Mouse (Mus musculus): ENCODE measurements around the gene Rubcn.

Gene Rubcn

GRCm38 (mm10) chr16:32870231-32870630, 7.3 kb downstream of the Rubcn start:
- DNase-seq (ENCODE audit: low read depth, low spot score) = no peak

- DNase-seq (ENCODE audit: low read depth, low spot score) = peak; percentile 81
Observed at GRCm38 (mm10) chr16:32867919-32868552, 9.5 kb downstream of the Rubcn start.

GRCm38 (mm10) chr16:32866713-32867112, 10.9 kb downstream of the Rubcn start:
- no peak for DNase-seq (ENCODE audit: low read depth, low spot score)

- no peak for DNase-seq (ENCODE audit: low read depth, low spot score)
Observed at GRCm38 (mm10) chr16:32865401-32865800, 12.2 kb downstream of the Rubcn start.

GRCm38 (mm10) chr16:32861813-32862385, 15.7 kb downstream of the Rubcn start:
- no peak for DNase-seq (ENCODE audit: low read depth, low spot score)

- no peak for DNase-seq (ENCODE audit: low read depth, low spot score)
Observed at GRCm38 (mm10) chr16:32858771-32859636, 18.6 kb downstream of the Rubcn start.

- no peak for DNase-seq (ENCODE audit: low read depth, low spot score)
Observed at GRCm38 (mm10) chr16:32858356-32858755, 19.2 kb downstream of the Rubcn start.

- DNase-seq (ENCODE audit: low read depth, low spot score) = no peak
Observed at GRCm38 (mm10) chr16:32856751-32857150, 20.8 kb downstream of the Rubcn start.

- DNase-seq (ENCODE audit: low read depth, low spot score) = no peak
Observed at GRCm38 (mm10) chr16:32854050-32854571, 23.5 kb downstream of the Rubcn start.

- DNase-seq (ENCODE audit: low read depth, low spot score) = no peak
Observed at GRCm38 (mm10) chr16:32853492-32854049, 24.0 kb downstream of the Rubcn start.

- DNase-seq (ENCODE audit: low read depth, low spot score) = no peak
Observed at GRCm38 (mm10) chr16:32849042-32849830, 28.3 kb downstream of the Rubcn start.

GRCm38 (mm10) chr16:32847103-32847502, 30.5 kb downstream of the Rubcn start:
- DNase-seq (ENCODE audit: low read depth, low spot score) = no peak

GRCm38 (mm10) chr16:32831501-32831900, 46.1 kb downstream of the Rubcn start:
- DNase-seq (ENCODE audit: low read depth, low spot score) = no peak

GRCm38 (mm10) chr16:32829104-32829503, 48.5 kb downstream of the Rubcn start:
- no peak for DNase-seq (ENCODE audit: low read depth, low spot score)

GRCm38 (mm10) chr16:32826521-32826920, 51.0 kb downstream of the Rubcn start:
- no peak for DNase-seq (ENCODE audit: low read depth, low spot score)

GRCm38 (mm10) chr16:32825380-32825779, 52.2 kb downstream of the Rubcn start:
- DNase-seq (ENCODE audit: low read depth, low spot score) = no peak

GRCm38 (mm10) chr16:32824061-32824460, 53.5 kb downstream of the Rubcn start:
- no peak for DNase-seq (ENCODE audit: low read depth, low spot score)

GRCm38 (mm10) chr16:32823487-32823886, 54.1 kb downstream of the Rubcn start:
- DNase-seq (ENCODE audit: low read depth, low spot score) = no peak

GRCm38 (mm10) chr16:32822881-32823280, 54.7 kb downstream of the Rubcn start:
- no peak for DNase-seq (ENCODE audit: low read depth, low spot score)

GRCm38 (mm10) chr16:32822450-32822827, 55.1 kb downstream of the Rubcn start:
- no peak for DNase-seq (ENCODE audit: low read depth, low spot score)

GRCm38 (mm10) chr16:32821772-32822449, 55.7 kb downstream of the Rubcn start:
- no peak for DNase-seq (ENCODE audit: low read depth, low spot score)

Data from retina, adult 2 months (tissue).